Mouse (Mus musculus) hematopoietic stem cell, adult 5-6 weeks (primary cell): ENCODE data around the gene Fut2. TPM values are rescaled to one million over a fixed set of nuclear protein-coding genes. Genes with fewer than 3 reads are reported as not detected.
"Not testable (repeated sequence)": the region's sequence is repeated elsewhere in the genome, so short reads cannot be mapped to it uniquely, and the experiment has no call there.

ENCODE experiments used
- ATAC-seq, 2 experiments: fragments of 125-278 bp in 1 of 2; replicated peaks in 1 of 2; 2 replicates each; pipeline ENCODE4 v1.8.0; 2016 to 2017; ENCODE audit warnings: inconsistent platforms in 2 of 2, mild to moderate bottlenecking in 2 of 2, moderate number of reproducible peaks in 2 of 2, low read depth in 1 of 2, moderate TSS enrichment in 1 of 2; ENCODE audit not compliant: low FRiP score in 2 of 2, poor library complexity in 2 of 2, severe bottlenecking in 2 of 2, insufficient read depth in 1 of 2, low TSS enrichment in 1 of 2
- total RNA-seq: library from RNA; stranded (forward); fragments of 172-1452, 232-1000 nt; gene quantifications from 2 replicates; pipeline ENCODE4 v1.2.3, GENCODE M21; 2017

The Fut2 gene
- total RNA-seq, 1 experiment from 2014 or later, result not detected

GRCm38 (mm10) chr7:45683396-45684050 is 17.3 kb upstream of the Fut2 start, which contains the start of gene Ntn5:
Gene Ntn5, plus strand, starts transcription at chr7:45684022.
- no peak for ATAC-seq

- peak; percentile 57 to 68; a peak in 3 of 4 replicates for ATAC-seq
These were observed 16.2 kb upstream of the Fut2 start for GRCm38 (mm10) chr7:45682144-45683126.

- ATAC-seq, result peak; percentile 50 to 66
These were observed 15.0 kb upstream of the Fut2 start for GRCm38 (mm10) chr7:45681046-45681736.

GRCm38 (mm10) chr7:45679966-45680621 is 13.9 kb upstream of the Fut2 start:
- ATAC-seq, result no peak

GRCm38 (mm10) chr7:45678513-45678912 is 12.3 kb upstream of the Fut2 start:
- no peak for ATAC-seq

- ATAC-seq, result no peak
These were observed 11.6 kb upstream of the Fut2 start for GRCm38 (mm10) chr7:45677627-45678295.

GRCm38 (mm10) chr7:45668921-45669320 is 2.7 kb upstream of the Fut2 start:
- ATAC-seq, result no peak

- ATAC-seq, result no peak
These were observed 1.6 kb upstream of the Fut2 start for GRCm38 (mm10) chr7:45667761-45668160.

- ATAC-seq, result no peak
These were observed 673 bp downstream of the Fut2 start for GRCm38 (mm10) chr7:45665303-45666138.

GRCm38 (mm10) chr7:45661702-45662101 is 4.5 kb downstream of the Fut2 start:
- not testable (repeated sequence) for ATAC-seq

- ATAC-seq, result peak; percentile 56 to 74; a peak in 3 of 4 replicates
These were observed 5.3 kb downstream of the Fut2 start for GRCm38 (mm10) chr7:45660746-45661478.

- ATAC-seq, result peak in 1 of 2 experiments; percentile 17; a peak in 1 of 4 replicates
These were observed 11.7 kb downstream of the Fut2 start for GRCm38 (mm10) chr7:45654424-45655047.

GRCm38 (mm10) chr7:45650484-45650883 is 15.7 kb downstream of the Fut2 start:
- not testable (repeated sequence) for ATAC-seq

- ATAC-seq, result no peak
These were observed 16.8 kb downstream of the Fut2 start for GRCm38 (mm10) chr7:45649351-45649750.

GRCm38 (mm10) chr7:45646671-45647070 is 19.5 kb downstream of the Fut2 start:
- no peak for ATAC-seq
